Mouse (Mus musculus): ENCODE results near the gene Has3. TPM values are rescaled to one million over a fixed set of nuclear protein-coding genes. Genes with fewer than 3 reads are reported as not detected.

The Has3 gene
- total RNA-seq (2014; fragmentation: Nextera tagmentation): not detected in 2 replicates
- 0.17 and 0.77 TPM in 2 replicates for total RNA-seq (2017)

GRCm38 (mm10) chr8:106870051-106870450 lies at the start of gene Has3:
Gene Has3 (plus strand): TSS chr8:106870242.
- no peak for ATAC-seq (replicated peaks; ENCODE audit: poor library complexity, severe bottlenecking)

GRCm38 (mm10) chr8:106820553-106821515 lies 49.2 kb upstream of the Has3 start:
- ATAC-seq (replicated peaks; ENCODE audit: poor library complexity, severe bottlenecking): peak; percentile 83

- no peak for ATAC-seq (replicated peaks; ENCODE audit: poor library complexity, severe bottlenecking)
Measured at GRCm38 (mm10) chr8:106828921-106829320, 41.1 kb upstream of the Has3 start.

GRCm38 (mm10) chr8:106829526-106830045 lies 40.5 kb upstream of the Has3 start:
- no peak for ATAC-seq (replicated peaks; ENCODE audit: poor library complexity, severe bottlenecking)

- no peak for ATAC-seq (replicated peaks; ENCODE audit: poor library complexity, severe bottlenecking)
Measured at GRCm38 (mm10) chr8:106834899-106835298, 35.1 kb upstream of the Has3 start.

- peak; percentile 40; the same call in 1 of the 2 replicates for ATAC-seq (replicated peaks; ENCODE audit: poor library complexity, severe bottlenecking)
Measured at GRCm38 (mm10) chr8:106836525-106836924, 33.5 kb upstream of the Has3 start.

- ATAC-seq (replicated peaks; ENCODE audit: poor library complexity, severe bottlenecking): no peak
Measured at GRCm38 (mm10) chr8:106838803-106839202, 31.2 kb upstream of the Has3 start.

- ATAC-seq (replicated peaks; ENCODE audit: poor library complexity, severe bottlenecking): no peak
Measured at GRCm38 (mm10) chr8:106839209-106840001, 30.6 kb upstream of the Has3 start.

- no peak for ATAC-seq (replicated peaks; ENCODE audit: poor library complexity, severe bottlenecking)
Measured at GRCm38 (mm10) chr8:106850034-106850433, 20.0 kb upstream of the Has3 start.

- peak; percentile 10; the same call in 1 of the 2 replicates for ATAC-seq (replicated peaks; ENCODE audit: poor library complexity, severe bottlenecking)
Measured at GRCm38 (mm10) chr8:106854534-106855241, 15.4 kb upstream of the Has3 start.

- peak; percentile 78 for ATAC-seq (replicated peaks; ENCODE audit: poor library complexity, severe bottlenecking)
Measured at GRCm38 (mm10) chr8:106855242-106855562, 14.8 kb upstream of the Has3 start.

GRCm38 (mm10) chr8:106862845-106863244 lies 7.2 kb upstream of the Has3 start:
- ATAC-seq (replicated peaks; ENCODE audit: poor library complexity, severe bottlenecking): no peak

GRCm38 (mm10) chr8:106865354-106865753 lies 4.7 kb upstream of the Has3 start:
- ATAC-seq (replicated peaks; ENCODE audit: poor library complexity, severe bottlenecking): no peak

GRCm38 (mm10) chr8:106870537-106871327 lies 690 bp downstream of the Has3 start:
- peak; percentile 52 for ATAC-seq (replicated peaks; ENCODE audit: poor library complexity, severe bottlenecking)

- ATAC-seq (replicated peaks; ENCODE audit: poor library complexity, severe bottlenecking): no peak
Measured at GRCm38 (mm10) chr8:106871328-106871926, 1.4 kb downstream of the Has3 start.

GRCm38 (mm10) chr8:106871931-106872371 lies 1.9 kb downstream of the Has3 start:
- peak; percentile 42 for ATAC-seq (replicated peaks; ENCODE audit: poor library complexity, severe bottlenecking)

GRCm38 (mm10) chr8:106872454-106873034 lies 2.5 kb downstream of the Has3 start:
- no peak for ATAC-seq (replicated peaks; ENCODE audit: poor library complexity, severe bottlenecking)

GRCm38 (mm10) chr8:106880121-106880707 lies 10.2 kb downstream of the Has3 start:
- ATAC-seq (replicated peaks; ENCODE audit: poor library complexity, severe bottlenecking): no peak
